Mouse (Mus musculus): Measurements from ENCODE around the gene Pkig.

- no peak for TF ChIP-seq POLR2A (IDR thresholded peaks at IDR 0.05; ENCODE audit: control insufficient read depth, extremely low read depth, insufficient read depth, low read length, poor library complexity)
- TF ChIP-seq CTCF (IDR thresholded peaks at IDR 0.05; ENCODE audit: borderline replicate concordance, control insufficient read depth, extremely low read depth, insufficient read depth, low read length, poor library complexity), result no peak
Measured at GRCm38 (mm10) chr2:163756723-163757122, 98.5 kb downstream of the Pkig start.

All from thymus, adult 2 months (tissue).